31 mouse cellular contexts compared by ENCODE assay signal in the genomic region with DNA sequence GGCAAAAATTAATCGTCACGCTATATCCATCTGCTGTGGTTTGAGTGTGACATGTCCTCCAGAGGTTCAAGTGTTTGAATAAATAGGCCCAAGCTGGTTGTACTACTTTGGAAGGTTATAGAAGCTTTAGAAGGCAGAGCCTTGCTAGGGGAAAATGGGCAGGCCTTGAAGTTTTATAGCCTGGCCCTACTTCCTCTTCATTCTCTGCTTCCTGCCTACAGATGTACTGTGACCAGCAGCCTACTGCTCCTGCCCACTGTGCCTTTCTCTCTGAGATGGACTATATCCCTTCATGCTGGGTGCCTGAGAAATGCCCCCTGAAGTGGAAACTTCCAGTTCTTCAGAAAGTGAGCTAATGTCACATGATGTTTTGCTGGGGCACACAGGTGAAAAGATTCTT.
DNase-seq lines count a peak whose midpoint lies in the region; ATAC-seq and TF ChIP-seq lines count a peak whose summit lies in the region.
"Had no signal": no experiment of that assay in that cellular context is flagged by ENCODE, and none has a peak within 500 bp of the region (broad histone marks: within the 10 kb centered on the region; RNA-seq: fewer than 3 reads in every experiment).

No protein-coding gene starts in this region.

- DNase-seq in embryonic facial prominence, embryonic 10.5 days (ENCODE audit: low spot score) = no peak
- DNase-seq in liver, postnatal 0 days = no peak
- DNase-seq in forebrain, embryonic 11.5 days (ENCODE audit: low spot score) = no peak
- DNase-seq: adrenal gland, postnatal 10 days; adrenal gland, postnatal 36 days; cerebellum, adult 11 months; cerebellum, adult 2 months; cerebellum, adult 9-11 months; cerebellum, postnatal 25 days; embryo, embryonic 11 days; gastrocnemius, postnatal 10 days; gastrocnemius, postnatal 36 days; heart, adult 11 months; heart, postnatal 10 days; heart, postnatal 36 days; kidney, adult 11 months had no signal

- 0 out of 2 replicates have a peak, but pooled peaks cover 3% of the 10 kb centered on the region for H3K36me3 ChIP-seq in embryonic facial prominence, embryonic 15.5 days
- no peaks in the 10 kb centered on the region for H3K36me3 ChIP-seq in embryonic facial prominence, embryonic 10.5 days (replicated peaks)
- no peaks in the 10 kb centered on the region for H3K36me3 ChIP-seq in liver, postnatal 0 days (replicated peaks; ENCODE audit: insufficient read depth, low read length)
- no peaks in the 10 kb centered on the region for H3K36me3 ChIP-seq in forebrain, embryonic 11.5 days (ENCODE audit: control insufficient read depth, insufficient read depth, low read length)
- H3K36me3 ChIP-seq: G1E; heart, embryonic 10.5 days; hindbrain, embryonic 10.5 days; hindbrain, embryonic 13.5 days; intestine, embryonic 15.5 days had no signal

- no peaks in the 10 kb centered on the region for H3K27me3 ChIP-seq in embryonic facial prominence, embryonic 15.5 days
- no peaks in the 10 kb centered on the region for H3K27me3 ChIP-seq in embryonic facial prominence, embryonic 10.5 days (replicated peaks; ENCODE audit: low read depth, poor library complexity, severe bottlenecking)
- H3K27me3 ChIP-seq in liver, postnatal 0 days (ENCODE audit: insufficient read depth, low read length) = no peaks in the 10 kb centered on the region
- H3K27me3 ChIP-seq in forebrain, embryonic 11.5 days (ENCODE audit: control insufficient read depth, insufficient read depth, low read length) = no peaks in the 10 kb centered on the region
- H3K27me3 ChIP-seq: CH12.LX; forebrain, embryonic 13.5 days; hindbrain, embryonic 13.5 days; intestine, embryonic 15.5 days; Patski had no signal

- no peak for TF ChIP-seq POLR2A in bone marrow macrophage, adult 2 months (IDR thresholded peaks at IDR 0.05; ENCODE audit: borderline replicate concordance, low read depth, low read length)

- 64% methylated on average over 2 of the region's 2 CpGs for WGBS in embryonic facial prominence, embryonic 15.5 days
- WGBS in embryonic facial prominence, embryonic 10.5 days = 93% methylated on average over 2 of the region's 2 CpGs
- 62% methylated on average over 2 of the region's 2 CpGs for WGBS in liver, postnatal 0 days (ENCODE audit: insufficient replicate concordance)
- 98% methylated on average over 2 of the region's 2 CpGs for WGBS in forebrain, embryonic 11.5 days

- ATAC-seq in embryonic facial prominence, embryonic 15.5 days (ENCODE audit: insufficient number of reproducible peaks, low FRiP score, low TSS enrichment, low read depth) = no peak
- ATAC-seq in granulocyte monocyte progenitor cell, adult 5-6 weeks (replicated peaks; ENCODE audit: poor library complexity, severe bottlenecking) = peak; percentile 57
- peak; percentile 62 for ATAC-seq in megakaryocyte progenitor cell, adult 5-6 weeks (replicated peaks; ENCODE audit: poor library complexity)
- ATAC-seq in liver, postnatal 0 days = no peak
- ATAC-seq in erythroid progenitor cell, adult 5-6 weeks (replicated peaks; ENCODE audit: low FRiP score, poor library complexity, severe bottlenecking) = no peak
- no peak for ATAC-seq in forebrain, embryonic 11.5 days (replicated peaks; ENCODE audit: low FRiP score)
- ATAC-seq: forebrain, embryonic 13.5 days; forebrain, embryonic 16.5 days; hindbrain, embryonic 16.5 days; intestine, embryonic 15.5 days; Patski had no signal

- no peak for TF ChIP-seq EP300 in liver, postnatal 0 days (IDR thresholded peaks at IDR 0.05; ENCODE audit: low read depth)

- H3K4me1 ChIP-seq in embryonic facial prominence, embryonic 15.5 days = 0 out of 2 replicates have a peak, but pooled peaks cover 14% of the 10 kb centered on the region
- H3K4me1 ChIP-seq in embryonic facial prominence, embryonic 10.5 days = no peaks in the 10 kb centered on the region
- peaks cover 25% of the 10 kb centered on the region for H3K4me1 ChIP-seq in bone marrow macrophage, adult 2 months (ENCODE audit: control insufficient read depth, insufficient read depth, low read length)
- H3K4me1 ChIP-seq in liver, postnatal 0 days (ENCODE audit: insufficient read depth) = peaks cover 3% of the 10 kb centered on the region; the same call in 1 of the 2 replicates
- no peaks in the 10 kb centered on the region for H3K4me1 ChIP-seq in forebrain, embryonic 11.5 days (replicated peaks; ENCODE audit: control insufficient read depth, insufficient read depth, low read length)
- H3K4me1 ChIP-seq: forebrain, embryonic 13.5 days; hindbrain, embryonic 10.5 days; hindbrain, embryonic 13.5 days; intestine, embryonic 15.5 days had no signal

- TF ChIP-seq CTCF in bone marrow macrophage, adult 2 months (IDR thresholded peaks at IDR 0.05; ENCODE audit: low read depth, low read length) = no peak
- TF ChIP-seq CTCF in liver, postnatal 0 days (IDR thresholded peaks at IDR 0.05; ENCODE audit: low read depth) = no peak

- H3K9ac ChIP-seq in embryonic facial prominence, embryonic 15.5 days = no peak overlapping the region
- H3K9ac ChIP-seq in liver, postnatal 0 days (replicated peaks) = no peak overlapping the region
- no peak overlapping the region for H3K9ac ChIP-seq in forebrain, embryonic 11.5 days (ENCODE audit: low read length)
- H3K9ac ChIP-seq: forebrain, embryonic 13.5 days; hindbrain, embryonic 13.5 days; intestine, embryonic 15.5 days had no signal

- no peak overlapping the region for H3K4me2 ChIP-seq in embryonic facial prominence, embryonic 15.5 days (replicated peaks)
- H3K4me2 ChIP-seq in liver, postnatal 0 days (ENCODE audit: low read depth, low read length) = no peak overlapping the region
- no peak overlapping the region for H3K4me2 ChIP-seq in forebrain, embryonic 11.5 days (ENCODE audit: low read depth, low read length, severe bottlenecking)
- H3K4me2 ChIP-seq: forebrain, embryonic 13.5 days; hindbrain, embryonic 13.5 days; intestine, embryonic 15.5 days had no signal

- no peak overlapping the region for H3K4me3 ChIP-seq in embryonic facial prominence, embryonic 15.5 days (replicated peaks)
- no peak overlapping the region for H3K4me3 ChIP-seq in embryonic facial prominence, embryonic 10.5 days
- H3K4me3 ChIP-seq in bone marrow macrophage, adult 2 months (ENCODE audit: insufficient read depth, low read length) = no peak overlapping the region
- no peak overlapping the region for H3K4me3 ChIP-seq in liver, postnatal 0 days (ENCODE audit: low read depth, low read length)
- no peak overlapping the region for H3K4me3 ChIP-seq in forebrain, embryonic 11.5 days (ENCODE audit: low read depth, low read length)
- H3K4me3 ChIP-seq: forebrain, embryonic 13.5 days; heart, embryonic 10.5 days; hindbrain, embryonic 10.5 days; hindbrain, embryonic 13.5 days; intestine, embryonic 15.5 days had no signal

- H3K9me3 ChIP-seq in embryonic facial prominence, embryonic 15.5 days (replicated peaks) = no peaks in the 10 kb centered on the region
- no peaks in the 10 kb centered on the region for H3K9me3 ChIP-seq in embryonic facial prominence, embryonic 10.5 days
- H3K9me3 ChIP-seq in liver, postnatal 0 days (ENCODE audit: low read length) = no peaks in the 10 kb centered on the region
- H3K9me3 ChIP-seq in forebrain, embryonic 11.5 days (ENCODE audit: control insufficient read depth, low read length) = no peaks in the 10 kb centered on the region
- H3K9me3 ChIP-seq: forebrain, embryonic 13.5 days; G1E; heart, embryonic 10.5 days; hindbrain, embryonic 10.5 days; hindbrain, embryonic 13.5 days; intestine, embryonic 15.5 days had no signal

- H3K27ac ChIP-seq in embryonic facial prominence, embryonic 15.5 days (replicated peaks) = peak overlapping the region; percentile 65; the same call in 1 of the 2 replicates
- no peak overlapping the region for H3K27ac ChIP-seq in embryonic facial prominence, embryonic 10.5 days (replicated peaks)
- peak overlapping the region; percentile 1; the same call in 1 of the 2 replicates for H3K27ac ChIP-seq in bone marrow macrophage, adult 2 months (ENCODE audit: insufficient read depth, low read depth, low read length)
- no peak overlapping the region for H3K27ac ChIP-seq in liver, postnatal 0 days (ENCODE audit: low read depth)
- no peak overlapping the region for H3K27ac ChIP-seq in forebrain, embryonic 11.5 days (ENCODE audit: low read depth, low read length)
- H3K27ac ChIP-seq: forebrain, embryonic 13.5 days; hindbrain, embryonic 10.5 days; hindbrain, embryonic 13.5 days; intestine, embryonic 15.5 days had no signal

Comparison
In these comparisons a context has a peak if more than half of its experiments do, and no peak if none do; other contexts are left out.
1. H3K27ac ChIP-seq: peak in embryonic facial prominence, embryonic 15.5 days (single experiment) and bone marrow macrophage, adult 2 months (single experiment); none in embryonic facial prominence, embryonic 10.5 days (single experiment), liver, postnatal 0 days (single experiment) and forebrain, embryonic 11.5 days (single experiment).
2. ATAC-seq: peak in granulocyte monocyte progenitor cell, adult 5-6 weeks (single experiment) and megakaryocyte progenitor cell, adult 5-6 weeks (single experiment); none in embryonic facial prominence, embryonic 15.5 days (single experiment), liver, postnatal 0 days (single experiment), erythroid progenitor cell, adult 5-6 weeks (single experiment) and forebrain, embryonic 11.5 days (single experiment).